Mouse (Mus musculus) erythroid progenitor cell, adult 5-6 weeks (primary cell): ENCODE measurements at regions not wholly inside any gene's neighbourhood (a gene's known extent, or its start where the extent isn't known, plus 50 kb on each side); places are given as distances from the start of the nearest gene placed in this dataset.

Experiments used
- ATAC-seq: replicated peaks from 2 replicates; pipeline ENCODE4 v1.8.0; 2016; ENCODE audit warnings: moderate number of reproducible peaks, mild to moderate bottlenecking, moderate TSS enrichment, inconsistent platforms; ENCODE audit not compliant: poor library complexity, low FRiP score, severe bottlenecking

DNA sequence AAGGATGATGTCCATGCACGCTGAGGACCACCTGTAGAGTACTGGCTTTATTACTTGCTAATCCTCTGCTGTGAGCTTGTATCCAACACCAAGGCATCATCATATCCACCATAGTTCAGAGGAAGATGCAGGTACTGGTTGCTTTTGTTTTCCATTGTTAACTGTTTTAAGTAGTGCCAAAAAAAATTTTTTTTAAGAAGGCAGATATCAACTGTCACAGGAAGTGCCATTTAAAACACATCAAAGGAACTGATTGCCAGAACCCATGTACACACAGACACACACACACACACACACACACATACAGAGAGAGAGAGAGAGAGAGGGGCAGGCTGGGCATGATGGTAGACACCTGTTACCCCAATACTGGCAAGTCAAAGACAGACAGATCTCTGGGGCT lies 319.1 kb downstream of the Gadd45g start:
- ATAC-seq: no peak

DNA sequence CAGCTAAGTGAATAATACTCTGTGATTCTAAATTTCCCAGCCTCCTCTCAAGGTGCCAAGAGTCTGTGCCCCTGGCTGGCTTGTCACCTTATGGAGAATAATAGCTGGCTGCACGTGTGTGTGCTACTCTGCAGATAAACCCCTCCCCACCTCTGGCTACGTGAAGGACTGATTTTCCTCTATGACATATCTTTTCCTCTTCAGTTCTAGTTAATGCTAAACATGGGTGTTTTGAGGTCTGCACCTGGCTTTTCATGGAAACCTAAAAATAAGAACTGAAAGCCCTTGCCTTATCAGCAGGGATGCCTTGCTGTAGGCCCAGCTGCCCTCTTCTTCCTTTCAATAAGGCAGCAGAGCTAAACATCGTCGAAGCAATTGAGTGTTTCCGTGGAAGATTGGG lies 321.5 kb downstream of the Gadd45g start:
- no peak for ATAC-seq

GRCm38 (mm10) chr13:52172706-52173346 lies 326.3 kb downstream of the Gadd45g start:
- ATAC-seq: no peak

- no peak for ATAC-seq
Measured at GRCm38 (mm10) chr13:52175665-52176064, 329.2 kb downstream of the Gadd45g start.

GRCm38 (mm10) chr13:52179977-52180376 lies 333.5 kb downstream of the Gadd45g start:
- ATAC-seq: no peak

GRCm38 (mm10) chr13:52183635-52184034 lies 337.2 kb downstream of the Gadd45g start:
- no peak for ATAC-seq

DNA sequence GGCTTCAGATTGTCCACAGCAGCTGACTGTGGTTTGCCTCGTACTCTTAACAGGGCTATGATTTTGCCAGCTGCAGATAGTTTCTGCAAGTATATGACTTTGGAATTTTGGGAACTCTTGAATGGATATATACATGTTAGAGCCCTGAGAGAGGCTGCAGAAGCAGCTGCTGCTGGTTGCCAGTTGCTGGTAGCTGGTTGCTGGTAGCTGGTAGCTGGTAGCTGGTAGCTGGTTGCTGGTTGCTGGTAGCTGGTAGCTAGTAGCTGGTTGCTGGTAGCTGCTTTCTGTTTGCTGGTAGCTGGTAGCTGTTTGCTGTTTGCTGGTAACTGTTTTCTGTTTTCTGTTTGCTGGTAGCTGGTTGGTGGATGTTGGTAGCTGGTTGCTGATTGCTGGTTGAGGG lies 339.1 kb downstream of the Gadd45g start:
- ATAC-seq: no peak

DNA sequence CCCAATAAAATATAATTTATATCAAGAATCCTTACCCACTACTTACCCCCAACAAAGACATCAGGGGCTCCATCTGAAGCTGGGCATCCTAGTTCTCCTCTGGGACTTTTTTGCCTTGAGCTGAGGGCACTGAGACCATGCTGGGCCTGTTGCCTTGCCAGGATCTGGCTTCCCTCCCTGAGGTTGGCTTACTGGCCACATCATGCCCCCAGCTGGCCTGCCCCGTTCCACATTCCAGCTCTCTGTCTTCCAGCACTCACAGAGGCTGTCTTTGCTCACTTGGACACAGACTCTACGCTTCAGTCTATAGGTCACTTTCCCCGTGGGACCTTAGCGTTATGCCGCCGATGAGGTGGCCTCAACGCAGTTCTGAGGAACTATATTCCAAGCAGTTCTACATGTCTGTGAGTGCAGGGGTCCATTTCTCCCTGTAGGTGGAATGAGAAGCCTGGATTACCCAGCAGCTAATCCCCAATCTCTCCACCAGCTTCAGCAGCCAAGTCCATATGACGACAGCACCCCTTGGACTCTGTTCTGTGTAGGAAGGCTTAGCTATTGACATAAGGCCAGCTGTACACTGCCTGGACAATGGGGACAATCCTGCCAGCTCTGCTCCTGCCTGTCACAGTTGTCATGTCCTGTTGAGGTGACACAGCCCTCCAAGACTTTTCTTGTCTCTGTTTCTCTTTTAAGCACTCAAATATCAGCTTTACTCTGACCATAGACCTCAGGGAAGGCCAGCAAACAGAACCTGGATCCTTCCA lies 341.5 kb downstream of the Gadd45g start:
- ATAC-seq: no peak

DNA sequence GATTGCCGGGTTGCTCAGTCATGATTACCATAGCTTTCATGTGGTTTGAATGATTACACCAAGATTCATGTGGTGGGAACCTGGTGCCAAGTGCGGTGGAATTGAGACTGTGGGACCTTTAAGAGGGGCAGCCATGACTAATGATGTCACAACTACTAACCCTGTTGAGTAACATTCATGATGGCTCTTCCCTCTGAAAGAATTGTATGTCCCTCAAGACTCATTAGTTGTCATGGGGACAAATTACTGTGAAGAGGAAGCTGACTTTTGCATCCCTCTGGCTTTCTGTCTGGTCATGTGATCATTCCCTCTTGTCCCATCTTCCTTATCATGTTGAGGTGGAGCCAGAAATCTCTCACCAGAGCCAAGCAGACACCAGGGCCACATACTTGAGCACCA lies 342.1 kb downstream of the Gadd45g start:
- ATAC-seq: no peak

DNA sequence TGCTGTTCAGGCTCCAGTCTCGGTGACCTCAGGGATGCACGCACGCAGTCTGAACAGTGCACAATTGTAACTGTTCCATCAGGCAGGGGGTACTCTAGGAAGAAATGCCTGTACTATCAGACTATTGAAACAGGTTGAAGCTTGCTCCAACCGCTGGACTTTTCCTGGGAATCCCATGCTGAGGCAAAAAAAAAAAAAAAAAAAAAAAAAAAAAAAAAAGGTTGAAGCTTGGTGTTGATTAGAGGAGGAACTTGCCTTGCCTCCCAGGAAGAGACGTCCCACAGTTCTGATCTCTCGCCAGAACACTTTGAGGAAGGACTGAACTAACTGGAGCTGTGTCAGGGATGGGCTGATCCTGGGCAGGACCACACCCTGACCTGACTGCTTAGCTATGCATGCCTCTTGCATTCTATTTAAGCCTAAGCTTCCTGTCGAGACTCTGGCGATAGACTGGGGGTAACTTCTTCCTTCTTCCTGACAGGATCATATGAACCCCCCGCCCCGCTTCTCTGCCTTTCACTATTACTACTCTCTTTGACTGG lies 341.6 kb downstream of the Diras2 start:
- no peak for ATAC-seq

DNA sequence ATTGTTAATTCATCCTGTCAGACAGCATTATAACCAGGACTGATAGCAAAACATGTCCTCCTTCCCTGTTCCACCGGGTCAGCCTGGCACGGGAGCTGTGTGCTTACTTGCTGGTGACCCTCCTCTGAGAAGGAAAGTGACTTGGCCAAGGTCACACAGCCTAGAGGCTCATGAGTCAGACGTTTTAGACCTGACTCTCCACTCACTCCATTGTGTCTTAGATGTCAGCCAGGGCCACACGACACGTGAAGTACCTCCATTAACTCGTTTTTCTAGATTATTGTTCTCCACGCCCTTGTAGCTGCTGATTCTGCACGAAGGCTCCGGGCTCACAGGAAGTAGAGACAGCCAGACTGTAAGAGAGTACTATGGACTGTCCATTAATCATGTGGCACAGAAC lies 340.8 kb downstream of the Diras2 start:
- no peak for ATAC-seq

- ATAC-seq: no peak
Measured at GRCm38 (mm10) chr13:52190848-52191590, 340.1 kb downstream of the Diras2 start.

- ATAC-seq: no peak
Measured at GRCm38 (mm10) chr13:52196917-52197316, 334.2 kb downstream of the Diras2 start.

- no peak for ATAC-seq
Measured at GRCm38 (mm10) chr13:52198649-52199348, 332.3 kb downstream of the Diras2 start.

- ATAC-seq: no peak
Measured at GRCm38 (mm10) chr13:52202372-52202771, 328.7 kb downstream of the Diras2 start.

- ATAC-seq: no peak
Measured at GRCm38 (mm10) chr13:52205951-52206350, 325.1 kb downstream of the Diras2 start.

DNA sequence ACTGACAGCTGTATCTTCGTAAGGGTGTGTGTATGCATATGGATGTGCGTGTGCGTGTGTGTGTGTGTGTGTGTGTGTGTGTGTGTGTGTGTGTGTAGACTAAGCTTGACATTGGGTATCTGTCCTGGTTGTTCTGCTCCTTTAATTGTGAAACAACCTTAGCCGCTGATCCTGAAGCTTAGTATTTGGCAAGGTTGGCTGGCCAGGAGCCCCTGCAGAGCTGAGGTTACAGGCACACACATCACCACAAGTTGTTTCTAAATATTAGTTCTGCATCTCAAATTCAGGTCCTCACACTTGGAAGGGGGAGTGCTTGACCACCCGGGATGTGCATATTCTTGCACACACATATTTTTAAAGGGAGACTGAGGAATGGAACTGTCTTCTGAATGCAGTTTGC lies 314.7 kb downstream of the Diras2 start:
- ATAC-seq: no peak

DNA sequence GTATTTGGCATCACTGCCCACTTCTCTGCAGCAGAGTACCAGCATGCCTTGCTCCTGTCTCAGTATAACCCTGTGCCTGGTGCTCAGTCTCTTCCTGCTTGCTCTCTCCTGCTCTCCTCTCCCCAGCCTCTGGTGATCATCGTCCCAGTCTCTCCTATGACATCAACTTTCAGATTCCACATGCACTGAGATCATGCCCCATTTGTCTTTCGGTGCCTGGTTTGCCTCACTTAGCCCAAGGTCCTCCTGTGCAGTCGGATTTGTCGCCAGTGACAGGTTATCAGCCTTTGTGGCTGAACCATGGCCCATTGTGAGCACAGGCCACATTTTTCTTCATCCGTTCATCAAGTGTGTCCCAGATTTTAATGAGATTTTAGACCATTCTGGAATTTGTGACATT lies 314.0 kb downstream of the Diras2 start:
- ATAC-seq: no peak

DNA sequence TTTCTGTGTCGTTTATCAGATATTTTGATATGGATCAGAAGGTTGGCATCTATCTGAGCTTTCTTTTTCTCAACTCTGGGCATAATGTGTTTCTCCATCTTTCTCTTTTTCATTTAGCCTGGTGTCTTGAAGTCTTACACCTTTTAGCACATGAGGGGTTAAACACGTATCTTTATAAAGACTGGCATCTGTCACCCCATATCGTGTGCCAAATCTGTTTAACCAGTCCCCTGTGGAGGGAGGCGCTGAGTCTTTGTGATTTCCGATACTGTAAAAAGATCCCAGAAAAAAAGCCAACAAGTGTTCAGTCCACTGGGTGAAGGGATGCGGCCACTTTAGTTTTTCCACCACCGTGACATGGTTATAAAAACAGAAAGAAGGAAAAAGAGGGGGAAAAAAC lies 313.3 kb downstream of the Diras2 start:
- no peak for ATAC-seq
